8 mouse cellular contexts compared by ENCODE assay signal in the genomic region with DNA sequence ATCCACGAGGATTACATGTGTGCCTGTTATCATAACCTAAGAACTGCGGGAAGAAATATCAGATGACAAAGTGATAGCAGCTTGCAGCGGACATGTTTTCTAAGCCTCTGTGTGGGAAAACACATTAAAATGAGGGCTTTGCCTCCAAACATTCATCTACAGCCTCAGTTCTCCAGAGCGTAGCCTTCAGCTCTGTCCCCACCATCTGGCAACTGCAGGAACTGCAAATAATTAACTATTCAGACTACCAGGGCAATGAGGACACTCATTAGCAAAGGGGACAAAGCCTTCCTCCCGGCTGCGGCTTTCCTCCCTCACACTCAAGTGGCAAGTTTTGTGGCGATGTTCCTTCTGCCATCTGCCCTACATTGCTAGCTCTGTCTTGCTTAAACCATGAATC. TPM values are rescaled to one million over a fixed set of nuclear protein-coding genes. Genes with fewer than 3 reads are reported as not detected.
DNase-seq lines count a peak whose midpoint lies in the region; ATAC-seq and TF ChIP-seq lines count a peak whose summit lies in the region.

No protein-coding gene starts in this region.

- peak; percentile 28 for DNase-seq in heart, adult 8-10 months (ENCODE audit: low spot score)
- DNase-seq in brain, adult 2 months (ENCODE audit: low read depth, low spot score): peak; percentile 70
- DNase-seq in layer of hippocampus, adult 9-11 months: peak; percentile 47
- DNase-seq in right cerebral cortex, postnatal 14 days: peak; percentile 61

- peak; percentile 55; the same call in 1 of the 2 replicates for TF ChIP-seq CTCF in embryonic fibroblast, embryonic 13.5 days (IDR thresholded peaks at IDR 0.05; ENCODE audit: borderline replicate concordance, insufficient read depth, low read length)

- H3K27ac ChIP-seq in heart, embryonic 11.5 days (ENCODE audit: low read depth, low read length): no peak overlapping the region
- no peak overlapping the region for H3K27ac ChIP-seq in embryonic fibroblast, embryonic 13.5 days (ENCODE audit: insufficient read depth, low read length)
- H3K27ac ChIP-seq in hindbrain, embryonic 12.5 days: no peak overlapping the region

- peaks cover 4% of the 10 kb centered on the region; the same call in 1 of the 2 replicates for H3K27me3 ChIP-seq in heart, embryonic 11.5 days (ENCODE audit: control insufficient read depth, insufficient read depth, low read length)
- peaks cover 16% of the 10 kb centered on the region for H3K27me3 ChIP-seq in hindbrain, embryonic 12.5 days

- no peak overlapping the region for H3K4me2 ChIP-seq in heart, embryonic 11.5 days
- H3K4me2 ChIP-seq in hindbrain, embryonic 12.5 days (replicated peaks): no peak overlapping the region

- no peaks in the 10 kb centered on the region for H3K9me3 ChIP-seq in heart, embryonic 11.5 days (replicated peaks; ENCODE audit: control insufficient read depth, low read length)
- no peaks in the 10 kb centered on the region for H3K9me3 ChIP-seq in hindbrain, embryonic 12.5 days (replicated peaks)

- H3K36me3 ChIP-seq in heart, embryonic 11.5 days (ENCODE audit: control insufficient read depth, insufficient read depth, low read length): no peaks in the 10 kb centered on the region
- no peaks in the 10 kb centered on the region for H3K36me3 ChIP-seq in hindbrain, embryonic 12.5 days

- 6% methylated on average over 7 of the region's 7 CpGs for WGBS in heart, embryonic 11.5 days (ENCODE audit: insufficient replicate concordance)
- WGBS in hindbrain, embryonic 12.5 days: 6% methylated on average over 7 of the region's 7 CpGs

- H3K4me1 ChIP-seq in heart, embryonic 11.5 days (ENCODE audit: control insufficient read depth, insufficient read depth, low read length): no peaks in the 10 kb centered on the region
- H3K4me1 ChIP-seq in embryonic fibroblast, embryonic 13.5 days (ENCODE audit: control insufficient read depth, insufficient read depth, low read length): no peaks in the 10 kb centered on the region
- H3K4me1 ChIP-seq in hindbrain, embryonic 12.5 days: peaks cover 6% of the 10 kb centered on the region

- no peak overlapping the region for H3K4me3 ChIP-seq in heart, embryonic 11.5 days (ENCODE audit: low read depth, low read length)
- no peak overlapping the region for H3K4me3 ChIP-seq in embryonic fibroblast, embryonic 13.5 days (ENCODE audit: insufficient read depth, low read length)
- no peak overlapping the region for H3K4me3 ChIP-seq in hindbrain, embryonic 12.5 days

- no peak for ATAC-seq in heart, embryonic 11.5 days (replicated peaks; ENCODE audit: insufficient number of reproducible peaks, low FRiP score, low TSS enrichment)
- ATAC-seq in hindbrain, embryonic 12.5 days (ENCODE audit: low FRiP score): peak; percentile 78
- peak; percentile 98 for ATAC-seq in megakaryocyte progenitor cell, adult 5-6 weeks (replicated peaks; ENCODE audit: poor library complexity)

- TF ChIP-seq POLR2A in embryonic fibroblast, embryonic 13.5 days (IDR thresholded peaks at IDR 0.05; ENCODE audit: low read depth, low read length): no peak

- no peak overlapping the region for H3K9ac ChIP-seq in heart, embryonic 11.5 days (ENCODE audit: low read depth, low read length)
- no peak overlapping the region for H3K9ac ChIP-seq in hindbrain, embryonic 12.5 days

RNA-seq across cellular contexts. Expression of a gene that starts 33.9 kb away (rescaled TPM):
- total RNA-seq in heart, adult 8-10 months (2022): not detected
- not detected in 2 replicates for polyA plus RNA-seq in heart, embryonic 11.5 days (2014; fragmentation: Nextera tagmentation; extraction: Ambion mirVana)
- polyA plus RNA-seq in embryonic fibroblast, embryonic 13.5 days (2011; ENCODE audit: insufficient read length, low read depth, missing spikeins): not detected in 2 replicates
- polyA plus RNA-seq in hindbrain, embryonic 12.5 days (2016; fragmentation: Nextera tagmentation; extraction: Ambion mirVana): 0.48 and 0.75 TPM in 2 replicates
- total RNA-seq in megakaryocyte progenitor cell, adult 5-6 weeks (2015): not detected in 2 replicates
- not detected in 2 replicates for total RNA-seq in megakaryocyte progenitor cell, adult 5-6 weeks (2017)
